Mouse (Mus musculus) stomach, embryonic 15.5 days (tissue): ENCODE results near the gene Bod1l. TPM values are rescaled to one million over a fixed set of nuclear protein-coding genes. Genes with fewer than 3 reads are reported as not detected.
A peak's percentile ranks its signal among the peaks of the same experiment; 100 is the strongest.

Source experiments
- ATAC-seq: fragments of 200-750 bp; cut with Nextera tagmentation; 2 replicates; pipeline ENCODE4 v1.8.0; 2017; ENCODE audit warnings: low read depth, moderate number of reproducible peaks, moderate TSS enrichment; ENCODE audit not compliant: insufficient read depth, low FRiP score
- H3K27ac ChIP-seq: fragments of 300-500 bp; sonication (generic); 2 replicates; pipeline ENCODE4 v1.5.1; 2015; ENCODE audit warnings: mild to moderate bottlenecking, inconsistent platforms
- H3K27me3 ChIP-seq: fragments of 300-500 bp; sonication (generic); replicated peaks from 2 replicates; pipeline ENCODE4 v1.6.1; 2015; ENCODE audit warnings: inconsistent platforms
- H3K36me3 ChIP-seq: fragments of 300-500 bp; sonication (generic); 2 replicates; pipeline ENCODE4 v1.6.1; 2015; ENCODE audit warnings: inconsistent platforms
- H3K4me1 ChIP-seq: fragments of 300-500 bp; sonication (generic); 2 replicates; pipeline ENCODE4 v1.6.1; 2015; ENCODE audit warnings: inconsistent platforms
- H3K4me2 ChIP-seq: fragments of 300-500 bp; sonication (generic); 2 replicates; pipeline ENCODE4 v1.6.1; 2015; ENCODE audit warnings: mild to moderate bottlenecking, inconsistent platforms
- H3K4me3 ChIP-seq: fragments of 300-500 bp; sonication (generic); replicated peaks from 2 replicates; pipeline ENCODE4 v1.5.1; 2015; ENCODE audit warnings: inconsistent platforms
- H3K9ac ChIP-seq: fragments of 300-500 bp; sonication (generic); 2 replicates; pipeline ENCODE4 v1.6.1; 2015; ENCODE audit warnings: inconsistent platforms
- H3K9me3 ChIP-seq: fragments of 300-500 bp; sonication (generic); 2 replicates; pipeline ENCODE4 v1.6.1; 2016; ENCODE audit warnings: inconsistent platforms
- WGBS: fragments of 180-500 bp; shearing (Covaris S2); methylation state at CpG from one replicate; pipeline ENCODE4 v1.1.7; 2015; 5-methylcytosine and 5-hydroxymethylcytosine counted together
- polyA plus RNA-seq: library from polyadenylated mRNA; unstranded; fragments of >200 nt; fragmentation: Nextera tagmentation; extraction: Ambion mirVana; gene quantifications from 2 replicates; pipeline ENCODE4 v1.2.1, GENCODE M21; 2015

Gene Bod1l
- polyA plus RNA-seq, 1 experiment from 2014 or later: 24.3 TPM

- H3K9me3 ChIP-seq: no peaks in the 10 kb centered on the region
- no peak for ATAC-seq
- no peak overlapping the region for H3K4me3 ChIP-seq
- 71% methylated on average over 2 of the region's 2 CpGs for WGBS
- H3K9ac ChIP-seq: no peak overlapping the region
- H3K4me1 ChIP-seq: no peaks in the 10 kb centered on the region
- H3K27me3 ChIP-seq: no peaks in the 10 kb centered on the region
- H3K4me2 ChIP-seq: no peak overlapping the region
- H3K27ac ChIP-seq: no peak overlapping the region
- peaks cover 30% of the 10 kb centered on the region; the same call in 1 of the 2 replicates for H3K36me3 ChIP-seq
Measured at GRCm38 (mm10) chr5:41790517-41790916, 53.6 kb downstream of the Bod1l start.

GRCm38 (mm10) chr5:41788877-41789276 lies 55.2 kb downstream of the Bod1l start:
- 72% methylated on average over 6 of the region's 6 CpGs for WGBS
- no peaks in the 10 kb centered on the region for H3K27me3 ChIP-seq
- no peak overlapping the region for H3K4me3 ChIP-seq
- no peaks in the 10 kb centered on the region for H3K4me1 ChIP-seq
- no peak overlapping the region for H3K9ac ChIP-seq
- ATAC-seq: no peak
- no peak overlapping the region for H3K4me2 ChIP-seq
- no peaks in the 10 kb centered on the region for H3K9me3 ChIP-seq
- peaks cover 32% of the 10 kb centered on the region; the same call in 1 of the 2 replicates for H3K36me3 ChIP-seq
- no peak overlapping the region for H3K27ac ChIP-seq

- 91% methylated on average over 5 of the region's 5 CpGs for WGBS
Measured at GRCm38 (mm10) chr5:41781890-41782289, 62.2 kb downstream of the Bod1l start.

GRCm38 (mm10) chr5:41780026-41780425 lies 64.1 kb downstream of the Bod1l start:
- no peak overlapping the region for H3K4me3 ChIP-seq
- H3K27me3 ChIP-seq: no peaks in the 10 kb centered on the region

More at GRCm38 (mm10) chr5:41781890-41782289, 62.2 kb downstream of the Bod1l start:
- H3K4me2 ChIP-seq: no peak overlapping the region
- no peaks in the 10 kb centered on the region for H3K27me3 ChIP-seq
- no peak overlapping the region for H3K27ac ChIP-seq
- no peaks in the 10 kb centered on the region for H3K9me3 ChIP-seq
- H3K9ac ChIP-seq: no peak overlapping the region
- peaks cover 8% of the 10 kb centered on the region; the same call in 1 of the 2 replicates for H3K36me3 ChIP-seq
- no peak for ATAC-seq
- no peak overlapping the region for H3K4me3 ChIP-seq
- H3K4me1 ChIP-seq: no peaks in the 10 kb centered on the region

GRCm38 (mm10) chr5:41775728-41776127 lies 68.4 kb downstream of the Bod1l start:
- no peaks in the 10 kb centered on the region for H3K9me3 ChIP-seq
- 28% methylated on average over 6 of the region's 6 CpGs for WGBS
- no peaks in the 10 kb centered on the region for H3K36me3 ChIP-seq
- no peak for ATAC-seq
- H3K4me1 ChIP-seq: no peaks in the 10 kb centered on the region
- no peak overlapping the region for H3K4me3 ChIP-seq
- no peaks in the 10 kb centered on the region for H3K27me3 ChIP-seq
- H3K27ac ChIP-seq: no peak overlapping the region
- H3K4me2 ChIP-seq: no peak overlapping the region
- no peak overlapping the region for H3K9ac ChIP-seq

More at GRCm38 (mm10) chr5:41780026-41780425, 64.1 kb downstream of the Bod1l start:
- Histone ChIP-seq H3K36me3 (no peaks in the 10 kb centered on the region), H3K27ac (no peak overlapping the region), H3K9ac (no peak overlapping the region), H3K9me3 (no peaks in the 10 kb centered on the region), H3K4me2 (no peak overlapping the region), H3K4me1 (no peaks in the 10 kb centered on the region)
- WGBS: 59% methylated on average over 3 of the region's 3 CpGs
- no peak for ATAC-seq

GRCm38 (mm10) chr5:41775273-41775672 lies 68.8 kb downstream of the Bod1l start:
- Histone ChIP-seq H3K9me3 (no peaks in the 10 kb centered on the region), H3K27me3 (no peaks in the 10 kb centered on the region), H3K4me2 (no peak overlapping the region), H3K4me3 (no peak overlapping the region), H3K36me3 (no peaks in the 10 kb centered on the region), H3K27ac (no peak overlapping the region), H3K4me1 (no peaks in the 10 kb centered on the region), H3K9ac (no peak overlapping the region)
- WGBS: 44% methylated on average over 3 of the region's 3 CpGs
- no peak for ATAC-seq

- peak overlapping the region; percentile 21 for H3K4me3 ChIP-seq
- H3K36me3 ChIP-seq: no peaks in the 10 kb centered on the region
Measured at GRCm38 (mm10) chr5:41768382-41769040, 75.6 kb downstream of the Bod1l start.

GRCm38 (mm10) chr5:41767296-41768200 lies 76.6 kb downstream of the Bod1l start:
- Histone ChIP-seq H3K4me3 (peak overlapping the region; percentile 21), H3K9ac (no peak overlapping the region), H3K27ac (no peak overlapping the region), H3K4me2 (peak overlapping the region; percentile 44), H3K36me3 (no peaks in the 10 kb centered on the region), H3K27me3 (peaks cover 43% of the 10 kb centered on the region), H3K4me1 (peaks cover 18% of the 10 kb centered on the region), H3K9me3 (no peaks in the 10 kb centered on the region)
- no peak for ATAC-seq
- 21% methylated on average over 33 of the region's 33 CpGs for WGBS

More at GRCm38 (mm10) chr5:41768382-41769040, 75.6 kb downstream of the Bod1l start:
- no peak for ATAC-seq
- Histone ChIP-seq H3K9ac (no peak overlapping the region), H3K9me3 (no peaks in the 10 kb centered on the region), H3K4me2 (peak overlapping the region; percentile 44), H3K27me3 (peaks cover 34% of the 10 kb centered on the region), H3K27ac (no peak overlapping the region), H3K4me1 (peaks cover 14% of the 10 kb centered on the region)
- 4% methylated on average over 21 of the region's 21 CpGs for WGBS

GRCm38 (mm10) chr5:41766406-41767010 lies 77.6 kb downstream of the Bod1l start:
- no peak for ATAC-seq
- Histone ChIP-seq H3K9me3 (no peaks in the 10 kb centered on the region), H3K4me3 (peak overlapping the region; percentile 15), H3K27me3 (peaks cover 54% of the 10 kb centered on the region), H3K4me1 (peaks cover 19% of the 10 kb centered on the region), H3K27ac (no peak overlapping the region), H3K9ac (no peak overlapping the region), H3K4me2 (peak overlapping the region; percentile 44; the same call in 1 of the 2 replicates), H3K36me3 (no peaks in the 10 kb centered on the region)
- 16% methylated on average over 27 of the region's 27 CpGs for WGBS

- no peak for ATAC-seq
- H3K9ac ChIP-seq: no peak overlapping the region
- no peaks in the 10 kb centered on the region for H3K9me3 ChIP-seq
- H3K4me1 ChIP-seq: peaks cover 22% of the 10 kb centered on the region
- H3K36me3 ChIP-seq: no peaks in the 10 kb centered on the region
- peaks cover 61% of the 10 kb centered on the region for H3K27me3 ChIP-seq
- 0 out of 2 replicates have a peak overlapping the region, but pooled peaks have one; percentile 7 for H3K27ac ChIP-seq
- peak overlapping the region; percentile 15; the same call in 1 of the 2 replicates for H3K4me3 ChIP-seq
- WGBS: 16% methylated on average over 14 of the region's 14 CpGs
- no peak overlapping the region for H3K4me2 ChIP-seq
Measured at GRCm38 (mm10) chr5:41765626-41766405, 78.3 kb downstream of the Bod1l start.
